Mouse (Mus musculus) forebrain, embryonic 13.5 days (tissue): ENCODE data around the gene Tbc1d16. TPM values are rescaled to one million over a fixed set of nuclear protein-coding genes. Genes with fewer than 3 reads are reported as not detected.
A peak's percentile ranks its signal among the peaks of the same experiment; 100 is the strongest.

Experiments
- microRNA-seq: library from miRNA; unstranded; fragments of <30 nt; microRNA quantifications from one replicate; pipeline ENCODE4, GENCODE M21; 2016
- polyA plus RNA-seq: library from polyadenylated mRNA; unstranded; fragments of >200 nt; fragmentation: Nextera tagmentation; extraction: Ambion mirVana; gene quantifications from 2 replicates; pipeline ENCODE4 v1.2.1, GENCODE M21; 2015

The Tbc1d16 gene
- polyA plus RNA-seq, 1 experiment from 2014 or later: 45.3 TPM

Small RNAs within 50 kb of the gene (microRNA-seq; reads per million reads assigned to microRNA genes)
- 5.9 reads per million, percentile 17 among the genes with 10 or more reads in this experiment for gene Mir6934

Other genes with a start within 250 kb of the Tbc1d16 start
- not detected in 2 replicates for gene Enpp7, start 240.3 kb downstream of the Tbc1d16 start, polyA plus RNA-seq
- 45.2 and 52.0 TPM in 2 replicates for gene Cbx2, start 205.5 kb downstream of the Tbc1d16 start, polyA plus RNA-seq
- 9.8 and 12.3 TPM in 2 replicates for gene Cbx8, start 187.5 kb downstream of the Tbc1d16 start, polyA plus RNA-seq
- gene Cbx4, start 142.3 kb downstream of the Tbc1d16 start, polyA plus RNA-seq: 10.2 and 11.5 TPM in 2 replicates
- 14.3 and 17.2 TPM in 2 replicates for gene Ccdc40, start 73 bp upstream of the Tbc1d16 start, polyA plus RNA-seq
- 26.8 and 33.6 TPM in 2 replicates for gene Gaa, start 39.4 kb upstream of the Tbc1d16 start, polyA plus RNA-seq
- gene Eif4a3, start 71.6 kb upstream of the Tbc1d16 start, polyA plus RNA-seq: 366 and 398 TPM in 2 replicates
- gene Card14, start 79.3 kb upstream of the Tbc1d16 start, polyA plus RNA-seq: not detected in 2 replicates
- gene Sgsh, start 127.0 kb upstream of the Tbc1d16 start, polyA plus RNA-seq: 4.6 and 4.7 TPM in 2 replicates
- gene Slc26a11, start 127.1 kb upstream of the Tbc1d16 start, polyA plus RNA-seq: 4.6 and 4.9 TPM in 2 replicates
- gene Rnf213, start 164.6 kb upstream of the Tbc1d16 start, polyA plus RNA-seq: 0.83 and 1.2 TPM in 2 replicates